Mouse (Mus musculus) kidney, embryonic 15.5 days (tissue): ENCODE results near the gene Mapk1. TPM values are rescaled to one million over a fixed set of nuclear protein-coding genes. Genes with fewer than 3 reads are reported as not detected.

Experiments
- ATAC-seq: fragments of 200-750 bp; cut with Nextera tagmentation; replicated peaks from 2 replicates; pipeline ENCODE4 v1.8.0; 2017; ENCODE audit warnings: moderate TSS enrichment; ENCODE audit not compliant: low FRiP score
- H3K27ac ChIP-seq: fragments of 300-500 bp; sonication (generic); 2 replicates; pipeline ENCODE4 v1.5.1; 2015; ENCODE audit warnings: mild to moderate bottlenecking, inconsistent platforms
- H3K27me3 ChIP-seq: fragments of 300-500 bp; sonication (generic); 2 replicates; pipeline ENCODE4 v1.6.1; 2015; ENCODE audit warnings: inconsistent platforms
- H3K36me3 ChIP-seq: fragments of 300-500 bp; sonication (generic); 2 replicates; pipeline ENCODE4 v1.6.1; 2015; ENCODE audit warnings: inconsistent platforms
- H3K4me1 ChIP-seq: fragments of 300-500 bp; sonication (generic); 2 replicates; pipeline ENCODE4 v1.6.1; 2015; ENCODE audit warnings: inconsistent platforms
- H3K4me2 ChIP-seq: fragments of 300-500 bp; sonication (generic); 2 replicates; pipeline ENCODE4 v1.6.1; 2015; ENCODE audit warnings: moderate library complexity, mild to moderate bottlenecking, inconsistent platforms
- H3K4me3 ChIP-seq: fragments of 300-500 bp; sonication (generic); replicated peaks from 2 replicates; pipeline ENCODE4 v1.5.1; 2015; ENCODE audit warnings: mild to moderate bottlenecking, inconsistent platforms
- H3K9ac ChIP-seq: fragments of 300-500 bp; sonication (generic); 2 replicates; pipeline ENCODE4 v1.6.1; 2015; ENCODE audit warnings: mild to moderate bottlenecking, inconsistent platforms
- H3K9me3 ChIP-seq: fragments of 300-500 bp; sonication (generic); replicated peaks from 2 replicates; pipeline ENCODE4 v1.6.1; 2016; ENCODE audit warnings: inconsistent platforms
- WGBS: fragments of 180-500 bp; shearing (Covaris S2); methylation state at CpG from one replicate; pipeline ENCODE4 v1.1.7; 2015; ENCODE audit warnings: mixed read lengths; 5-methylcytosine and 5-hydroxymethylcytosine counted together
- polyA plus RNA-seq: library from polyadenylated mRNA; unstranded; fragments of >200 nt; fragmentation: Nextera tagmentation; extraction: Ambion mirVana; gene quantifications from 2 replicates; pipeline ENCODE4 v1.2.1, GENCODE M21; 2015

Gene Mapk1
- polyA plus RNA-seq, 1 experiment from 2014 or later, result 172 TPM

GRCm38 (mm10) chr16:17024469-17025148, 41.4 kb downstream of the Mapk1 start:
- Histone ChIP-seq H3K4me2 (no peak overlapping the region), H3K4me3 (no peak overlapping the region), H3K36me3 (peaks cover 85% of the 10 kb centered on the region), H3K9ac (no peak overlapping the region), H3K27me3 (no peaks in the 10 kb centered on the region), H3K9me3 (no peaks in the 10 kb centered on the region), H3K27ac (no peak overlapping the region), H3K4me1 (no peaks in the 10 kb centered on the region)
- no peak for ATAC-seq
- WGBS, result 93% methylated on average over 3 of the region's 3 CpGs

GRCm38 (mm10) chr16:17029971-17030695, 47.0 kb downstream of the Mapk1 start:
- H3K9me3 ChIP-seq, result no peaks in the 10 kb centered on the region
- H3K9ac ChIP-seq, result no peak overlapping the region
- H3K27ac ChIP-seq, result no peak overlapping the region
- 92% methylated on average over 4 of the region's 4 CpGs for WGBS
- no peaks in the 10 kb centered on the region for H3K27me3 ChIP-seq
- no peak overlapping the region for H3K4me3 ChIP-seq
- H3K4me1 ChIP-seq, result no peaks in the 10 kb centered on the region
- no peak overlapping the region for H3K4me2 ChIP-seq
- H3K36me3 ChIP-seq, result peaks cover 77% of the 10 kb centered on the region
- no peak for ATAC-seq

- H3K4me2 ChIP-seq, result no peak overlapping the region
- no peak overlapping the region for H3K27ac ChIP-seq
- no peaks in the 10 kb centered on the region for H3K4me1 ChIP-seq
- H3K9ac ChIP-seq, result no peak overlapping the region
- H3K4me3 ChIP-seq, result no peak overlapping the region
- no peaks in the 10 kb centered on the region for H3K9me3 ChIP-seq
- ATAC-seq, result no peak
- peaks cover 83% of the 10 kb centered on the region for H3K36me3 ChIP-seq
- WGBS, result 93% methylated on average over 2 of the region's 2 CpGs
- no peaks in the 10 kb centered on the region for H3K27me3 ChIP-seq
Observed at GRCm38 (mm10) chr16:17033754-17034153, 50.6 kb downstream of the Mapk1 start.

GRCm38 (mm10) chr16:17040716-17041115, 57.5 kb downstream of the Mapk1 start:
- H3K36me3 ChIP-seq, result peaks cover 96% of the 10 kb centered on the region
- WGBS, result 91% methylated on average over 3 of the region's 3 CpGs

GRCm38 (mm10) chr16:17041417-17041816, 58.2 kb downstream of the Mapk1 start:
- Histone ChIP-seq H3K4me1 (no peaks in the 10 kb centered on the region), H3K9ac (no peak overlapping the region), H3K4me2 (no peak overlapping the region), H3K36me3 (peaks cover 96% of the 10 kb centered on the region), H3K27ac (no peak overlapping the region), H3K9me3 (no peaks in the 10 kb centered on the region), H3K4me3 (no peak overlapping the region), H3K27me3 (no peaks in the 10 kb centered on the region)
- no peak for ATAC-seq
- WGBS, result 96% methylated on average over 1 of the region's 1 CpGs

More at GRCm38 (mm10) chr16:17040716-17041115, 57.5 kb downstream of the Mapk1 start:
- no peak for ATAC-seq
- Histone ChIP-seq H3K4me3 (no peak overlapping the region), H3K27ac (no peak overlapping the region), H3K4me2 (no peak overlapping the region), H3K27me3 (no peaks in the 10 kb centered on the region), H3K9ac (no peak overlapping the region), H3K9me3 (no peaks in the 10 kb centered on the region), H3K4me1 (no peaks in the 10 kb centered on the region)

- no peak for ATAC-seq
- Histone ChIP-seq H3K27me3 (no peaks in the 10 kb centered on the region), H3K9ac (no peak overlapping the region), H3K4me1 (no peaks in the 10 kb centered on the region), H3K9me3 (no peaks in the 10 kb centered on the region), H3K4me3 (no peak overlapping the region), H3K27ac (no peak overlapping the region), H3K4me2 (no peak overlapping the region), H3K36me3 (peaks cover 90% of the 10 kb centered on the region)
- WGBS, result 88% methylated on average over 3 of the region's 3 CpGs
Observed at GRCm38 (mm10) chr16:17044320-17044719, 61.1 kb downstream of the Mapk1 start.

GRCm38 (mm10) chr16:17045287-17045686, 62.1 kb downstream of the Mapk1 start:
- no peaks in the 10 kb centered on the region for H3K4me1 ChIP-seq
- H3K27ac ChIP-seq, result no peak overlapping the region
- ATAC-seq, result peak; percentile 49; the same call in 1 of the 2 replicates
- H3K9ac ChIP-seq, result no peak overlapping the region
- H3K9me3 ChIP-seq, result no peaks in the 10 kb centered on the region
- no peaks in the 10 kb centered on the region for H3K27me3 ChIP-seq
- H3K4me2 ChIP-seq, result no peak overlapping the region
- peaks cover 85% of the 10 kb centered on the region for H3K36me3 ChIP-seq
- 60% methylated on average over 3 of the region's 3 CpGs for WGBS
- no peak overlapping the region for H3K4me3 ChIP-seq

GRCm38 (mm10) chr16:17049886-17050285, 66.7 kb downstream of the Mapk1 start:
- 98% methylated on average over 1 of the region's 1 CpGs for WGBS
- H3K27ac ChIP-seq, result no peak overlapping the region
- no peaks in the 10 kb centered on the region for H3K27me3 ChIP-seq
- no peak overlapping the region for H3K4me3 ChIP-seq
- no peak for ATAC-seq
- no peaks in the 10 kb centered on the region for H3K9me3 ChIP-seq
- no peaks in the 10 kb centered on the region for H3K4me1 ChIP-seq
- H3K4me2 ChIP-seq, result no peak overlapping the region
- no peak overlapping the region for H3K9ac ChIP-seq
- H3K36me3 ChIP-seq, result peaks cover 41% of the 10 kb centered on the region

GRCm38 (mm10) chr16:17052087-17052486, 68.9 kb downstream of the Mapk1 start:
- no peaks in the 10 kb centered on the region for H3K9me3 ChIP-seq
- H3K27me3 ChIP-seq, result no peaks in the 10 kb centered on the region
- peak; percentile 52; the same call in 1 of the 2 replicates for ATAC-seq
- H3K27ac ChIP-seq, result no peak overlapping the region
- no peaks in the 10 kb centered on the region for H3K4me1 ChIP-seq
- H3K36me3 ChIP-seq, result peaks cover 24% of the 10 kb centered on the region
- 83% methylated on average over 7 of the region's 7 CpGs for WGBS
- no peak overlapping the region for H3K4me2 ChIP-seq
- H3K9ac ChIP-seq, result no peak overlapping the region
- H3K4me3 ChIP-seq, result no peak overlapping the region

- 84% methylated on average over 3 of the region's 3 CpGs for WGBS
Observed at GRCm38 (mm10) chr16:17053903-17054302, 70.7 kb downstream of the Mapk1 start.

GRCm38 (mm10) chr16:17055584-17055983, 72.4 kb downstream of the Mapk1 start:
- H3K4me2 ChIP-seq, result no peak overlapping the region
- ATAC-seq, result no peak
- no peaks in the 10 kb centered on the region for H3K4me1 ChIP-seq
- no peak overlapping the region for H3K27ac ChIP-seq
- H3K27me3 ChIP-seq, result no peaks in the 10 kb centered on the region
- no peaks in the 10 kb centered on the region for H3K36me3 ChIP-seq
- H3K9ac ChIP-seq, result no peak overlapping the region
- no peak overlapping the region for H3K4me3 ChIP-seq
- WGBS, result 81% methylated on average over 3 of the region's 3 CpGs
- no peaks in the 10 kb centered on the region for H3K9me3 ChIP-seq

More at GRCm38 (mm10) chr16:17053903-17054302, 70.7 kb downstream of the Mapk1 start:
- Histone ChIP-seq H3K27me3 (no peaks in the 10 kb centered on the region), H3K9me3 (no peaks in the 10 kb centered on the region), H3K9ac (no peak overlapping the region), H3K36me3 (peaks cover 7% of the 10 kb centered on the region), H3K4me3 (no peak overlapping the region), H3K4me1 (no peaks in the 10 kb centered on the region), H3K4me2 (no peak overlapping the region), H3K27ac (no peak overlapping the region)
- no peak for ATAC-seq

GRCm38 (mm10) chr16:17062338-17062737, 79.2 kb downstream of the Mapk1 start:
- no peaks in the 10 kb centered on the region for H3K36me3 ChIP-seq
- 56% methylated on average over 1 of the region's 1 CpGs for WGBS
- no peak for ATAC-seq
- no peaks in the 10 kb centered on the region for H3K27me3 ChIP-seq
- no peaks in the 10 kb centered on the region for H3K9me3 ChIP-seq
- no peak overlapping the region for H3K9ac ChIP-seq
- no peak overlapping the region for H3K4me3 ChIP-seq
- no peak overlapping the region for H3K27ac ChIP-seq
- H3K4me1 ChIP-seq, result 0 out of 2 replicates have a peak, but pooled peaks cover 4% of the 10 kb centered on the region
- no peak overlapping the region for H3K4me2 ChIP-seq
